Mouse (Mus musculus): ENCODE results near the gene Ptpa. TPM values are rescaled to one million over a fixed set of nuclear protein-coding genes. Genes with fewer than 3 reads are reported as not detected.

Ptpa gene
- 151 and 152 TPM in 2 replicates for polyA plus RNA-seq (2012; rRNA removed)

- DNase-seq (ENCODE audit: low read depth) = peak; percentile 97
- TF ChIP-seq POLR2A (IDR thresholded peaks at IDR 0.05; ENCODE audit: borderline replicate concordance, extremely low read depth, insufficient read depth, insufficient read length, poor library complexity, severe bottlenecking) (peak; percentile 100), CTCF (IDR thresholded peaks at IDR 0.05; ENCODE audit: borderline replicate concordance, extremely low read depth, insufficient read depth, insufficient read length) (no peak)
These were observed at the start of gene Ptpa for GRCm38 (mm10) chr2:30415936-30416648. Ptpa (plus strand) TSS chr2:30416039.

GRCm38 (mm10) chr2:30366203-30366602 is 49.6 kb upstream of the Ptpa start:
- no peak for DNase-seq (ENCODE audit: low read depth)
- no peak for TF ChIP-seq POLR2A (IDR thresholded peaks at IDR 0.05; ENCODE audit: borderline replicate concordance, extremely low read depth, insufficient read depth, insufficient read length, poor library complexity, severe bottlenecking)
- no peak for TF ChIP-seq CTCF (IDR thresholded peaks at IDR 0.05; ENCODE audit: borderline replicate concordance, extremely low read depth, insufficient read depth, insufficient read length)

GRCm38 (mm10) chr2:30371544-30371943 is 44.3 kb upstream of the Ptpa start:
- TF ChIP-seq CTCF (IDR thresholded peaks at IDR 0.05; ENCODE audit: borderline replicate concordance, extremely low read depth, insufficient read depth, insufficient read length) (no peak), POLR2A (IDR thresholded peaks at IDR 0.05; ENCODE audit: borderline replicate concordance, extremely low read depth, insufficient read depth, insufficient read length, poor library complexity, severe bottlenecking) (no peak)
- no peak for DNase-seq (ENCODE audit: low read depth)

GRCm38 (mm10) chr2:30372726-30373125 is 43.1 kb upstream of the Ptpa start:
- TF ChIP-seq POLR2A (IDR thresholded peaks at IDR 0.05; ENCODE audit: borderline replicate concordance, extremely low read depth, insufficient read depth, insufficient read length, poor library complexity, severe bottlenecking) (no peak), CTCF (IDR thresholded peaks at IDR 0.05; ENCODE audit: borderline replicate concordance, extremely low read depth, insufficient read depth, insufficient read length) (no peak)
- no peak for DNase-seq (ENCODE audit: low read depth)

- TF ChIP-seq CTCF (IDR thresholded peaks at IDR 0.05; ENCODE audit: borderline replicate concordance, extremely low read depth, insufficient read depth, insufficient read length) (no peak), POLR2A (IDR thresholded peaks at IDR 0.05; ENCODE audit: borderline replicate concordance, extremely low read depth, insufficient read depth, insufficient read length, poor library complexity, severe bottlenecking) (no peak)
- DNase-seq (ENCODE audit: low read depth) = no peak
These were observed 39.9 kb upstream of the Ptpa start for GRCm38 (mm10) chr2:30375893-30376292.

- no peak for TF ChIP-seq POLR2A (IDR thresholded peaks at IDR 0.05; ENCODE audit: borderline replicate concordance, extremely low read depth, insufficient read depth, insufficient read length, poor library complexity, severe bottlenecking)
- no peak for TF ChIP-seq CTCF (IDR thresholded peaks at IDR 0.05; ENCODE audit: borderline replicate concordance, extremely low read depth, insufficient read depth, insufficient read length)
These were observed 38.1 kb upstream of the Ptpa start for GRCm38 (mm10) chr2:30377721-30378120.

GRCm38 (mm10) chr2:30379307-30379706 is 36.5 kb upstream of the Ptpa start:
- TF ChIP-seq CTCF (IDR thresholded peaks at IDR 0.05; ENCODE audit: borderline replicate concordance, extremely low read depth, insufficient read depth, insufficient read length) (no peak), POLR2A (IDR thresholded peaks at IDR 0.05; ENCODE audit: borderline replicate concordance, extremely low read depth, insufficient read depth, insufficient read length, poor library complexity, severe bottlenecking) (no peak)
- DNase-seq (ENCODE audit: low read depth) = no peak

More at GRCm38 (mm10) chr2:30377721-30378120, 38.1 kb upstream of the Ptpa start:
- DNase-seq (ENCODE audit: low read depth) = no peak

- DNase-seq (ENCODE audit: low read depth) = no peak
- TF ChIP-seq POLR2A (IDR thresholded peaks at IDR 0.05; ENCODE audit: borderline replicate concordance, extremely low read depth, insufficient read depth, insufficient read length, poor library complexity, severe bottlenecking) (no peak), CTCF (IDR thresholded peaks at IDR 0.05; ENCODE audit: borderline replicate concordance, extremely low read depth, insufficient read depth, insufficient read length) (no peak)
These were observed 35.1 kb upstream of the Ptpa start for GRCm38 (mm10) chr2:30380564-30381376.

GRCm38 (mm10) chr2:30381377-30381725 is 34.5 kb upstream of the Ptpa start:
- DNase-seq (ENCODE audit: low read depth) = no peak
- no peak for TF ChIP-seq CTCF (IDR thresholded peaks at IDR 0.05; ENCODE audit: borderline replicate concordance, extremely low read depth, insufficient read depth, insufficient read length)

- DNase-seq (ENCODE audit: low read depth) = no peak
- no peak for TF ChIP-seq CTCF (IDR thresholded peaks at IDR 0.05; ENCODE audit: borderline replicate concordance, extremely low read depth, insufficient read depth, insufficient read length)
- TF ChIP-seq POLR2A (IDR thresholded peaks at IDR 0.05; ENCODE audit: borderline replicate concordance, extremely low read depth, insufficient read depth, insufficient read length, poor library complexity, severe bottlenecking) = no peak
These were observed 31.0 kb upstream of the Ptpa start for GRCm38 (mm10) chr2:30384814-30385213.

GRCm38 (mm10) chr2:30385591-30385990 is 30.2 kb upstream of the Ptpa start:
- TF ChIP-seq CTCF (IDR thresholded peaks at IDR 0.05; ENCODE audit: borderline replicate concordance, extremely low read depth, insufficient read depth, insufficient read length) = no peak
- TF ChIP-seq POLR2A (IDR thresholded peaks at IDR 0.05; ENCODE audit: borderline replicate concordance, extremely low read depth, insufficient read depth, insufficient read length, poor library complexity, severe bottlenecking) = no peak

GRCm38 (mm10) chr2:30386913-30387312 is 28.9 kb upstream of the Ptpa start:
- TF ChIP-seq POLR2A (IDR thresholded peaks at IDR 0.05; ENCODE audit: borderline replicate concordance, extremely low read depth, insufficient read depth, insufficient read length, poor library complexity, severe bottlenecking) (no peak), CTCF (IDR thresholded peaks at IDR 0.05; ENCODE audit: borderline replicate concordance, extremely low read depth, insufficient read depth, insufficient read length) (no peak)
- DNase-seq (ENCODE audit: low read depth) = no peak

More at GRCm38 (mm10) chr2:30385591-30385990, 30.2 kb upstream of the Ptpa start:
- no peak for DNase-seq (ENCODE audit: low read depth)
